Mouse (Mus musculus): ENCODE results near the gene Zdbf2.

GRCm38 (mm10) chr1:63266716-63267115 is 6.3 kb upstream of the Zdbf2 start:
- TF ChIP-seq POLR2A (IDR thresholded peaks at IDR 0.05; ENCODE audit: insufficient read depth, low read depth, low read length) (no peak), CTCF (IDR thresholded peaks at IDR 0.05) (no peak)

All from heart, adult 2 months (tissue).